Mouse (Mus musculus) embryonic facial prominence, embryonic 12.5 days (tissue): ENCODE results near the gene Sesn2. TPM values are rescaled to one million over a fixed set of nuclear protein-coding genes. Genes with fewer than 3 reads are reported as not detected.

ENCODE experiments used
- ATAC-seq: fragments of 200-750 bp; cut with Nextera tagmentation; 2 replicates; pipeline ENCODE4 v1.8.0; 2017; ENCODE audit not compliant: insufficient number of reproducible peaks, insufficient read depth, low FRiP score, low TSS enrichment
- H3K27ac ChIP-seq: fragments of 300-500 bp; sonication (generic); 2 replicates; pipeline ENCODE4 v1.5.1; 2016; ENCODE audit warnings: mild to moderate bottlenecking
- H3K27me3 ChIP-seq: fragments of 300-500 bp; sonication (generic); 2 replicates; pipeline ENCODE4 v1.6.1; 2016; ENCODE audit warnings: mild to moderate bottlenecking, moderate library complexity
- H3K36me3 ChIP-seq: fragments of 300-500 bp; sonication (generic); 2 replicates; pipeline ENCODE4 v1.6.1; 2016; ENCODE audit warnings: mild to moderate bottlenecking
- H3K4me1 ChIP-seq: fragments of 300-500 bp; sonication (generic); 2 replicates; pipeline ENCODE4 v1.6.1; 2016
- H3K4me2 ChIP-seq: fragments of 300-500 bp; sonication (generic); replicated peaks from 2 replicates; pipeline ENCODE4 v1.6.1; 2016; ENCODE audit warnings: mild to moderate bottlenecking, moderate library complexity
- H3K4me3 ChIP-seq: fragments of 300-500 bp; sonication (generic); 2 replicates; pipeline ENCODE4 v1.5.1; 2016; ENCODE audit warnings: mild to moderate bottlenecking
- H3K9ac ChIP-seq: fragments of 300-500 bp; sonication (generic); 2 replicates; pipeline ENCODE4 v1.6.1; 2016; ENCODE audit warnings: mild to moderate bottlenecking, moderate library complexity
- H3K9me3 ChIP-seq: fragments of 300-500 bp; sonication (generic); 2 replicates; pipeline ENCODE4 v1.6.1; 2016; ENCODE audit warnings: mild to moderate bottlenecking, moderate library complexity
- WGBS: fragments of 180-500 bp; shearing (Covaris S2); methylation state at CpG from one replicate; pipeline ENCODE4 v1.1.7; 2016; 5-methylcytosine and 5-hydroxymethylcytosine counted together
- polyA plus RNA-seq: library from polyadenylated mRNA; unstranded; fragments of >200 nt; fragmentation: Nextera tagmentation; extraction: Ambion mirVana; gene quantifications from 2 replicates; pipeline ENCODE4 v1.2.1, GENCODE M21; 2016

Gene Sesn2
- polyA plus RNA-seq, 1 experiment from 2014 or later = 11.4 TPM

- no peaks in the 10 kb centered on the region for H3K27me3 ChIP-seq
- no peak overlapping the region for H3K9ac ChIP-seq
- no peak overlapping the region for H3K4me2 ChIP-seq
- WGBS = 80% methylated on average over 3 of the region's 3 CpGs
- no peaks in the 10 kb centered on the region for H3K4me1 ChIP-seq
- H3K9me3 ChIP-seq = no peaks in the 10 kb centered on the region
- no peaks in the 10 kb centered on the region for H3K36me3 ChIP-seq
- no peak for ATAC-seq
- H3K27ac ChIP-seq = no peak overlapping the region
- no peak overlapping the region for H3K4me3 ChIP-seq
Observed at GRCm38 (mm10) chr4:132449778-132450177, 60.5 kb downstream of the Sesn2 start.

DNA sequence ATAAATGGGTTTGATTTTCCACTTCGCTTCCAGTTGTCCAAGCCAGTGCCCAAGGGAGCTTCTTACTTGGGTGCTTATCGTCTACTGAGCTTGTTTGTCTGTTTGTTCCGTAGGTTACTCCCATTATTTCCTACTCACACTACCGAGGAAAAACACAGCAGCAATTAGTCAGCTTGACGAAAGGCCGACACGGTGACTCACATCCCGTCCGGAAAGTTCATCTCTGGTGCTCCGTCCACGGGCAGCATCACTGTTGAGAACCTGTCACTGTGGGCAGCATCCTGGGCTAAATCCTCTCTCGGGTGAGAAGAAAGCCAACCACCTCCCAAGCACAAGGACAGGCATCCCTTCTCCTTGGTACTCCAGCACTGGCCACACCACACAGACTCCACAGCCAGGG is 64.2 kb downstream of the Sesn2 start:
- Histone ChIP-seq H3K4me2 (no peak overlapping the region), H3K4me3 (no peak overlapping the region), H3K4me1 (no peaks in the 10 kb centered on the region), H3K9me3 (no peaks in the 10 kb centered on the region), H3K36me3 (no peaks in the 10 kb centered on the region), H3K27me3 (no peaks in the 10 kb centered on the region), H3K27ac (no peak overlapping the region), H3K9ac (no peak overlapping the region)
- ATAC-seq = no peak
- 88% methylated on average over 12 of the region's 12 CpGs for WGBS

DNA sequence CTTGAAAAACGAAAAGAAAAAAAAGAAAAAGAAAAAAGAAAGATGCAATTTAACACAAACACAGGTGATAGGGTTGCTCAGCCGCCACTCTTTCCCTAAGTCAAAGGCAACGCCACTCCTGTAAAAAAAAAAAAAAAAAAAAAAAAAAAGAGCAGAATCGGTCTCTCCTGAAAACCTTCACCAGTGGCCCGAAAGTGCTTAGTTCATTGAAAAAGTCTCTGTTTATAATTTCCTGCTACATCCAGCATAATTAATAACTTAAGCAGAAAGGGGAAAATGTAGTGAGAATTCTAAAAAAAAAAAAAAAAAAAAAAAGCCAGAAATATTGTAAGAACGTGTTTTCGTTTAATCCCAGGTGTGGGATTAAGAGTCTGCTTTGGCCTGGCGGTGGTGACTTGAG is 65.8 kb downstream of the Sesn2 start:
- Histone ChIP-seq H3K9me3 (no peaks in the 10 kb centered on the region), H3K27me3 (no peaks in the 10 kb centered on the region), H3K4me1 (no peaks in the 10 kb centered on the region), H3K4me3 (no peak overlapping the region), H3K4me2 (no peak overlapping the region), H3K36me3 (no peaks in the 10 kb centered on the region), H3K9ac (no peak overlapping the region), H3K27ac (no peak overlapping the region)
- WGBS = 77% methylated on average over 8 of the region's 8 CpGs
- no peak for ATAC-seq

Other genes with a start within 250 kb of the Sesn2 start
- gene Gmeb1, start 248.9 kb downstream of the Sesn2 start, polyA plus RNA-seq = 43.0 and 43.3 TPM in 2 replicates
- gene Taf12, start 236.1 kb downstream of the Sesn2 start, polyA plus RNA-seq = 51.7 and 54.3 TPM in 2 replicates
- 1.4 and 1.8 TPM in 2 replicates for gene Rab42, start 207.1 kb downstream of the Sesn2 start, polyA plus RNA-seq
- gene Trnau1ap, start 181.0 kb downstream of the Sesn2 start, polyA plus RNA-seq = 80.1 and 80.5 TPM in 2 replicates
- gene Rcc1, start 156.9 kb downstream of the Sesn2 start, polyA plus RNA-seq = 86.3 and 88.2 TPM in 2 replicates
- 18.5 and 22.9 TPM in 2 replicates for gene Phactr4, start 88.0 kb downstream of the Sesn2 start, polyA plus RNA-seq
- gene Med18, start 46.6 kb downstream of the Sesn2 start, polyA plus RNA-seq = 29.1 and 32.1 TPM in 2 replicates
- 1,152 and 1,208 TPM in 2 replicates for gene Atpif1, start 23.2 kb upstream of the Sesn2 start, polyA plus RNA-seq
- gene Dnajc8, start 25.0 kb upstream of the Sesn2 start, polyA plus RNA-seq = 169 and 182 TPM in 2 replicates
- 0.59 and 0.64 TPM in 2 replicates for gene Ptafr, start 53.6 kb upstream of the Sesn2 start, polyA plus RNA-seq
- gene Eya3, start 128.5 kb upstream of the Sesn2 start, polyA plus RNA-seq = 35.8 and 36.0 TPM in 2 replicates
- 6.6 and 7.1 TPM in 2 replicates for gene Xkr8, start 222.0 kb upstream of the Sesn2 start, polyA plus RNA-seq
- 3.9 and 4.2 TPM in 2 replicates for gene Smpdl3b, start 246.8 kb upstream of the Sesn2 start, polyA plus RNA-seq